Mouse (Mus musculus) testis, adult 2 months (tissue): ENCODE results near the gene Enpp3. TPM values are rescaled to one million over a fixed set of nuclear protein-coding genes. Genes with fewer than 3 reads are reported as not detected.

Experiments
- H3K27ac ChIP-seq: fragments of 200-500 bp; 2 replicates; pipeline ENCODE4 v1.5.1; 2012; ENCODE audit warnings: low read depth, low read length; ENCODE audit not compliant: control insufficient read depth, insufficient read depth
- H3K27me3 ChIP-seq: fragments of 200-500 bp; 2 replicates; pipeline ENCODE4 v1.6.1; 2012; ENCODE audit warnings: mild to moderate bottlenecking, low read length, moderate library complexity; ENCODE audit not compliant: control insufficient read depth, insufficient read depth
- H3K36me3 ChIP-seq: fragments of 200-500 bp; 2 replicates; pipeline ENCODE4 v1.6.1; 2012; ENCODE audit warnings: mild to moderate bottlenecking, low read length; ENCODE audit not compliant: control insufficient read depth, insufficient read depth
- H3K4me1 ChIP-seq: fragments of 200-500 bp; 2 replicates; pipeline ENCODE4 v1.6.1; 2012; ENCODE audit warnings: low read length; ENCODE audit not compliant: control insufficient read depth, insufficient read depth
- H3K4me3 ChIP-seq: fragments of 200-500 bp; 2 replicates; pipeline ENCODE4 v1.5.1; 2012; ENCODE audit warnings: low read depth, mild to moderate bottlenecking, low read length, moderate library complexity, mixed read lengths; ENCODE audit not compliant: control insufficient read depth
- CTCF ChIP-seq: fragments of 200-500 bp; IDR thresholded peaks from 2 replicates; pipeline ENCODE4 v1.5.1; 2012; ENCODE audit warnings: low read depth, mild to moderate bottlenecking, inconsistent platforms, low read length, moderate library complexity; ENCODE audit not compliant: control insufficient read depth, insufficient read depth, insufficient replicate concordance
- POLR2A ChIP-seq: fragments of 200-500 bp; IDR thresholded peaks from 2 replicates; pipeline ENCODE4 v1.6.1; 2012; ENCODE audit warnings: low read depth, mild to moderate bottlenecking, inconsistent platforms, low read length, moderate library complexity; ENCODE audit not compliant: control insufficient read depth
- polyA plus RNA-seq: library from polyadenylated mRNA; depleted of rRNA; stranded (reverse); fragments of >200 nt; gene quantifications from 2 replicates; pipeline ENCODE4 v1.2.3, GENCODE M21; 2012; rRNA removed

Enpp3 gene
- polyA plus RNA-seq, 1 experiment: 0.51 TPM

- no peaks in the 10 kb centered on the region for H3K27me3 ChIP-seq
- peaks cover 5% of the 10 kb centered on the region; the same call in 1 of the 2 replicates for H3K4me1 ChIP-seq
- H3K4me3 ChIP-seq: no peak overlapping the region
- no peaks in the 10 kb centered on the region for H3K36me3 ChIP-seq
- TF ChIP-seq CTCF (no peak), POLR2A (no peak)
- no peak overlapping the region for H3K27ac ChIP-seq
Measured at GRCm38 (mm10) chr10:24739171-24739570, 103.5 kb downstream of the Enpp3 start.

DNA sequence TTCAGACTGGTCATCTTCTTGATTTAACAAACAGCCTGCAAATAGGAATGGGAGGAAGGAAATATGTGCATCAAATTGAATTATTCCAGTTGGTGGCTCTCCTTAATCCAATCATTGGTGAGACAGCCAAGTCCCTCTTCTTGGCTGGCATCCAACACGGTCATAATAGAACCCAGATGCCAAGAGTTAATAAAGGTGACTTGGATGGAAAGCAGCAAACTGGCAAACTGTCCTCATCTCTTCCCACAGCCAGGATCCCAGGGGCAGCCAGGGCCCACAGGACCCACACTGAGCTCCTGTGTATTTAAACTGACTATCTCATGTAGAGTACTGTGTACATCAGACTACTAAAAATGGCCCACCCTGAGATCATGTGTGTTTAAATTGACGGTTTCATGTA lies 104.2 kb downstream of the Enpp3 start:
- Histone ChIP-seq H3K4me1 (peaks cover 4% of the 10 kb centered on the region; the same call in 1 of the 2 replicates), H3K4me3 (no peak overlapping the region), H3K36me3 (no peaks in the 10 kb centered on the region), H3K27ac (no peak overlapping the region), H3K27me3 (no peaks in the 10 kb centered on the region)
- TF ChIP-seq POLR2A (no peak), CTCF (no peak)

- Histone ChIP-seq H3K27ac (no peak overlapping the region), H3K4me1 (no peaks in the 10 kb centered on the region), H3K36me3 (no peaks in the 10 kb centered on the region), H3K4me3 (no peak overlapping the region), H3K27me3 (no peaks in the 10 kb centered on the region)
- TF ChIP-seq POLR2A (no peak), CTCF (no peak)
Measured at GRCm38 (mm10) chr10:24735027-24735777, 107.4 kb downstream of the Enpp3 start.

- H3K4me3 ChIP-seq: no peak overlapping the region
- H3K4me1 ChIP-seq: peaks cover 2% of the 10 kb centered on the region; the same call in 1 of the 2 replicates
- no peaks in the 10 kb centered on the region for H3K36me3 ChIP-seq
- H3K27ac ChIP-seq: no peak overlapping the region
- TF ChIP-seq POLR2A (no peak), CTCF (no peak)
- H3K27me3 ChIP-seq: no peaks in the 10 kb centered on the region
Measured at GRCm38 (mm10) chr10:24727478-24727877, 115.1 kb downstream of the Enpp3 start.

DNA sequence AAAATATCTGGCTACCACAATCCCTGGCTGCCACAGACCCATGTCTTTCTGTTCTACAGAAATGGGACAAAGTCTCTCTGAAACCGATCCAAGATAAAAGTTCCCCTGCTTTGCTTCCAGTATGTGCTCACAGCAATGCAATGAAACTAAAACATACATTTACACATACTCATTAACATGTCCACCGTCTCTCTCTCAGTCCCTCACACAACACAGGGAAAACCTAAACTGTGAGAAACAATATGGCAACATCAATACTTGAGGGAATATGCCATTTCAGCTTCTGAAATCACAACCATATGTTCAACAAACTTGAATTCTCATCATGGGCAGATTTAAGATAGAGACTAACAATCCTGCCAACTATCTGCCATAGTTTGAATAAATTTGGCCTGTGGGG lies 117.4 kb downstream of the Enpp3 start:
- no peak overlapping the region for H3K4me3 ChIP-seq
- H3K4me1 ChIP-seq: peaks cover 2% of the 10 kb centered on the region; the same call in 1 of the 2 replicates
- no peaks in the 10 kb centered on the region for H3K27me3 ChIP-seq
- TF ChIP-seq POLR2A (no peak), CTCF (no peak)
- no peak overlapping the region for H3K27ac ChIP-seq
- H3K36me3 ChIP-seq: no peaks in the 10 kb centered on the region

Other genes with a start within 250 kb of the Enpp3 start
- gene Ccn2, start 247.4 kb downstream of the Enpp3 start, polyA plus RNA-seq: 26.7 and 32.8 TPM in 2 replicates
- 0.33 and 0.91 TPM in 2 replicates for gene Enpp1, start 130.7 kb downstream of the Enpp3 start, polyA plus RNA-seq
- 19.5 and 22.4 TPM in 2 replicates for gene Med23, start 27.2 kb upstream of the Enpp3 start, polyA plus RNA-seq
- gene Arg1, start 84.7 kb upstream of the Enpp3 start, polyA plus RNA-seq: 0.12 TPM in 1 of 2 replicates, not detected in the other